Mouse (Mus musculus): ENCODE measurements around the gene Rap2a. TPM values are rescaled to one million over a fixed set of nuclear protein-coding genes. Genes with fewer than 3 reads are reported as not detected.

Gene Rap2a
- 5.5 and 5.6 TPM in 2 replicates for polyA plus RNA-seq (2015; fragmentation: Nextera tagmentation; extraction: Ambion mirVana)

GRCm38 (mm10) chr14:120477982-120478568 is at the start of gene Rap2a:
Gene Rap2a, plus strand, starts transcription at chr14:120478444.
- Histone ChIP-seq H3K27me3 (replicated peaks; ENCODE audit: control insufficient read depth, insufficient read depth, low read length) (no peaks in the 10 kb centered on the region), H3K4me2 (ENCODE audit: low read depth, low read length) (peak within 1 kb of the TSS; percentile 84), H3K27ac (ENCODE audit: low read length) (peak within 1 kb of the TSS; percentile 98), H3K4me1 (ENCODE audit: control insufficient read depth, insufficient read depth, low read length) (peaks cover 7% of the 10 kb centered on the region; the same call in 1 of the 2 replicates), H3K9ac (ENCODE audit: low read depth, low read length) (peak within 1 kb of the TSS; percentile 86), H3K36me3 (ENCODE audit: control insufficient read depth, insufficient read depth, low read length) (no peaks in the 10 kb centered on the region), H3K9me3 (ENCODE audit: control insufficient read depth, low read length) (no peaks in the 10 kb centered on the region), H3K4me3 (ENCODE audit: low read length) (peak within 1 kb of the TSS; percentile 88)
- peak; percentile 89 for ATAC-seq
- WGBS, result under 1% methylated on average over 51 of the region's 78 CpGs

- H3K27me3 ChIP-seq (replicated peaks; ENCODE audit: control insufficient read depth, insufficient read depth, low read length), result no peaks in the 10 kb centered on the region
- 90% methylated on average over 5 of the region's 5 CpGs for WGBS
- no peak overlapping the region for H3K4me2 ChIP-seq (ENCODE audit: low read depth, low read length)
- peaks cover 24% of the 10 kb centered on the region for H3K36me3 ChIP-seq (ENCODE audit: control insufficient read depth, insufficient read depth, low read length)
- no peak overlapping the region for H3K4me3 ChIP-seq (ENCODE audit: low read length)
- H3K9ac ChIP-seq (ENCODE audit: low read depth, low read length), result no peak overlapping the region
- no peaks in the 10 kb centered on the region for H3K4me1 ChIP-seq (ENCODE audit: control insufficient read depth, insufficient read depth, low read length)
- no peak for ATAC-seq
- H3K9me3 ChIP-seq (ENCODE audit: control insufficient read depth, low read length), result peaks cover 5% of the 10 kb centered on the region; the same call in 1 of the 2 replicates
- H3K27ac ChIP-seq (ENCODE audit: low read length), result no peak overlapping the region
Observed at GRCm38 (mm10) chr14:120428497-120428896, 49.7 kb upstream of the Rap2a start.

- Histone ChIP-seq H3K4me3 (ENCODE audit: low read length) (no peak overlapping the region), H3K9ac (ENCODE audit: low read depth, low read length) (no peak overlapping the region), H3K27ac (ENCODE audit: low read length) (no peak overlapping the region), H3K36me3 (ENCODE audit: control insufficient read depth, insufficient read depth, low read length) (peaks cover 10% of the 10 kb centered on the region), H3K27me3 (replicated peaks; ENCODE audit: control insufficient read depth, insufficient read depth, low read length) (no peaks in the 10 kb centered on the region), H3K9me3 (ENCODE audit: control insufficient read depth, low read length) (0 out of 2 replicates have a peak, but pooled peaks cover 3% of the 10 kb centered on the region), H3K4me2 (ENCODE audit: low read depth, low read length) (no peak overlapping the region), H3K4me1 (ENCODE audit: control insufficient read depth, insufficient read depth, low read length) (no peaks in the 10 kb centered on the region)
- ATAC-seq, result no peak
Observed at GRCm38 (mm10) chr14:120432773-120433172, 45.5 kb upstream of the Rap2a start.

- Histone ChIP-seq H3K27ac (ENCODE audit: low read length) (no peak overlapping the region), H3K9ac (ENCODE audit: low read depth, low read length) (no peak overlapping the region), H3K27me3 (replicated peaks; ENCODE audit: control insufficient read depth, insufficient read depth, low read length) (no peaks in the 10 kb centered on the region), H3K4me1 (ENCODE audit: control insufficient read depth, insufficient read depth, low read length) (no peaks in the 10 kb centered on the region), H3K4me3 (ENCODE audit: low read length) (no peak overlapping the region), H3K36me3 (ENCODE audit: control insufficient read depth, insufficient read depth, low read length) (peaks cover 10% of the 10 kb centered on the region), H3K9me3 (ENCODE audit: control insufficient read depth, low read length) (0 out of 2 replicates have a peak, but pooled peaks cover 3% of the 10 kb centered on the region), H3K4me2 (ENCODE audit: low read depth, low read length) (no peak overlapping the region)
- ATAC-seq, result peak; percentile 77
- WGBS, result 77% methylated on average over 8 of the region's 8 CpGs
Observed at GRCm38 (mm10) chr14:120433931-120434398, 44.3 kb upstream of the Rap2a start.

GRCm38 (mm10) chr14:120434831-120435230 is 43.4 kb upstream of the Rap2a start:
- Histone ChIP-seq H3K27ac (ENCODE audit: low read length) (no peak overlapping the region), H3K27me3 (replicated peaks; ENCODE audit: control insufficient read depth, insufficient read depth, low read length) (no peaks in the 10 kb centered on the region), H3K36me3 (ENCODE audit: control insufficient read depth, insufficient read depth, low read length) (peaks cover 10% of the 10 kb centered on the region), H3K4me1 (ENCODE audit: control insufficient read depth, insufficient read depth, low read length) (no peaks in the 10 kb centered on the region), H3K4me3 (ENCODE audit: low read length) (no peak overlapping the region), H3K4me2 (ENCODE audit: low read depth, low read length) (no peak overlapping the region), H3K9me3 (ENCODE audit: control insufficient read depth, low read length) (0 out of 2 replicates have a peak, but pooled peaks cover 3% of the 10 kb centered on the region), H3K9ac (ENCODE audit: low read depth, low read length) (no peak overlapping the region)
- no peak for ATAC-seq
- WGBS, result 58% methylated on average over 1 of the region's 1 CpGs

GRCm38 (mm10) chr14:120440716-120441115 is 37.5 kb upstream of the Rap2a start:
- no peak for ATAC-seq
- no peak overlapping the region for H3K9ac ChIP-seq (ENCODE audit: low read depth, low read length)
- no peak overlapping the region for H3K4me3 ChIP-seq (ENCODE audit: low read length)
- no peaks in the 10 kb centered on the region for H3K4me1 ChIP-seq (ENCODE audit: control insufficient read depth, insufficient read depth, low read length)
- peaks cover 6% of the 10 kb centered on the region for H3K36me3 ChIP-seq (ENCODE audit: control insufficient read depth, insufficient read depth, low read length)
- H3K9me3 ChIP-seq (ENCODE audit: control insufficient read depth, low read length), result 0 out of 2 replicates have a peak, but pooled peaks cover 3% of the 10 kb centered on the region
- H3K4me2 ChIP-seq (ENCODE audit: low read depth, low read length), result no peak overlapping the region
- H3K27ac ChIP-seq (ENCODE audit: low read length), result no peak overlapping the region
- H3K27me3 ChIP-seq (replicated peaks; ENCODE audit: control insufficient read depth, insufficient read depth, low read length), result no peaks in the 10 kb centered on the region

- H3K9me3 ChIP-seq (ENCODE audit: control insufficient read depth, low read length), result no peaks in the 10 kb centered on the region
- H3K4me1 ChIP-seq (ENCODE audit: control insufficient read depth, insufficient read depth, low read length), result no peaks in the 10 kb centered on the region
- H3K36me3 ChIP-seq (ENCODE audit: control insufficient read depth, insufficient read depth, low read length), result peaks cover 6% of the 10 kb centered on the region
- ATAC-seq, result no peak
- no peak overlapping the region for H3K4me2 ChIP-seq (ENCODE audit: low read depth, low read length)
- H3K4me3 ChIP-seq (ENCODE audit: low read length), result no peak overlapping the region
- no peaks in the 10 kb centered on the region for H3K27me3 ChIP-seq (replicated peaks; ENCODE audit: control insufficient read depth, insufficient read depth, low read length)
- WGBS, result 77% methylated on average over 4 of the region's 4 CpGs
- H3K27ac ChIP-seq (ENCODE audit: low read length), result no peak overlapping the region
- no peak overlapping the region for H3K9ac ChIP-seq (ENCODE audit: low read depth, low read length)
Observed at GRCm38 (mm10) chr14:120441256-120441655, 37.0 kb upstream of the Rap2a start.

- H3K9ac ChIP-seq (ENCODE audit: low read depth, low read length), result no peak overlapping the region
- 72% methylated on average over 13 of the region's 13 CpGs for WGBS
- no peaks in the 10 kb centered on the region for H3K9me3 ChIP-seq (ENCODE audit: control insufficient read depth, low read length)
- no peaks in the 10 kb centered on the region for H3K27me3 ChIP-seq (replicated peaks; ENCODE audit: control insufficient read depth, insufficient read depth, low read length)
- no peak overlapping the region for H3K4me2 ChIP-seq (ENCODE audit: low read depth, low read length)
- peak; percentile 89 for ATAC-seq
- H3K27ac ChIP-seq (ENCODE audit: low read length), result no peak overlapping the region
- H3K4me1 ChIP-seq (ENCODE audit: control insufficient read depth, insufficient read depth, low read length), result no peaks in the 10 kb centered on the region
- no peak overlapping the region for H3K4me3 ChIP-seq (ENCODE audit: low read length)
- H3K36me3 ChIP-seq (ENCODE audit: control insufficient read depth, insufficient read depth, low read length), result peaks cover 4% of the 10 kb centered on the region
Observed at GRCm38 (mm10) chr14:120441836-120442235, 36.4 kb upstream of the Rap2a start.

GRCm38 (mm10) chr14:120454221-120454620 is 24.0 kb upstream of the Rap2a start:
- Histone ChIP-seq H3K27me3 (replicated peaks; ENCODE audit: control insufficient read depth, insufficient read depth, low read length) (no peaks in the 10 kb centered on the region), H3K36me3 (ENCODE audit: control insufficient read depth, insufficient read depth, low read length) (no peaks in the 10 kb centered on the region), H3K9ac (ENCODE audit: low read depth, low read length) (no peak overlapping the region), H3K9me3 (ENCODE audit: control insufficient read depth, low read length) (0 out of 2 replicates have a peak, but pooled peaks cover 4% of the 10 kb centered on the region), H3K27ac (ENCODE audit: low read length) (no peak overlapping the region), H3K4me1 (ENCODE audit: control insufficient read depth, insufficient read depth, low read length) (no peaks in the 10 kb centered on the region), H3K4me2 (ENCODE audit: low read depth, low read length) (no peak overlapping the region), H3K4me3 (ENCODE audit: low read length) (no peak overlapping the region)
- no peak for ATAC-seq
- WGBS, result 90% methylated on average over 7 of the region's 7 CpGs

Measured in intestine, embryonic 16.5 days (tissue).